Mouse (Mus musculus): ENCODE results near the gene Sept8. TPM values are rescaled to one million over a fixed set of nuclear protein-coding genes. Genes with fewer than 3 reads are reported as not detected.
A peak's percentile ranks its signal among the peaks of the same experiment; 100 is the strongest.

The Sept8 gene
- polyA plus RNA-seq, 1 experiment from 2014 or later, result 23.1 TPM

DNA sequence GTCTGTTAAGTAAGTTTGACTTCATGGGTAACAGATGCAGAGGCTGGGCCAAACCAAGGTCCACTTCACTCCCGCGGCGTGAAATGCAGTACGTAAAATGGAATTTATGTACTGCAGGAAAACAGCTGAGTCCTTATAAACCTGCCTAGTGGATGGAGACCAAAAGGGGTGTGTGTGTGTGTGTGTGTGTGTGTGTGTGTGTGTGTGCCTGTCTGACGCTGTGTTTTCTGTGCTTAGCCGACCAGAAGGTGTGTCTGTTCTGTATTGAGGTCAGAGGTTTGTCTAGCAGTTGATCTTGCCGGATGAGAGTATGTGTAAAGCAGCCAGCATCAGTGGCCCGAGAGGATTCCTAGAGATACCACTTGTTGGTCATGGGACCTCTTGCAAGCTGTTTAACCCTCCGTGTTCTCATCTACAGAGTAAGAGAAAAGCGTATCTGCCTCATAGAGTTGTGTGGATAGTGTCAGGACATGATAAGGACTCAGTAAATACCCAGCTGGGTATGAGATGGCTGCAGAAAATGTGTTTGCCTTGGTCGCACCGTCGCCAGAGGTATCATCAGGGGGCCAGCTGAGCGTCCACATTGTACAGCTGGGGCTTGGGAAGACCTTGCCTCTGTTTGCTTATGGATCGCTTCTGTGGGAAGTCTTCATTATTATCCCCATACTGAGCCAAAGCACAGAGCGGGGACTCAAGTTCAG is 2.2 kb downstream of the Sept8 start:
- Histone ChIP-seq H3K36me3 (no peaks in the 10 kb centered on the region), H3K4me1 (peaks cover 37% of the 10 kb centered on the region), H3K4me3 (peak overlapping the region; percentile 81), H3K27ac (replicated peaks) (no peak overlapping the region), H3K27me3 (no peaks in the 10 kb centered on the region), H3K4me2 (replicated peaks) (peak overlapping the region; percentile 73), H3K9ac (replicated peaks) (peak overlapping the region; percentile 77), H3K9me3 (no peaks in the 10 kb centered on the region)
- WGBS, result 49% methylated on average over 16 of the region's 16 CpGs
- ATAC-seq (replicated peaks), result no peak

DNA sequence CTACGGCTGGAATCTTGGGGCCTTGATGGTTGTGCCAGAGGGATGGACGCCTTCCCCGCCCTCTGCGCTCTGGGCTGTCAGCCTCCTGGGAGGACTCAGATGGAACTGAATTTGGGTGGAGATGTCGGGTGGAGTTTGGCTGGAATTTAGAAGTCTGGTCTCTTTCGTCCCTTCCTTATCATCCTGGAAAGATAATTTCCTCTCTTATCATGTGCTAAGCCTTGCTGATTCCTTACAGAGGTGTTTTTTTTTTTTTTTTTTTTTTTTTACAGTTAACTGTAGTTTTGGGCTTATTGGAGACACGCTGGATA is 2.7 kb downstream of the Sept8 start:
- no peaks in the 10 kb centered on the region for H3K27me3 ChIP-seq
- H3K36me3 ChIP-seq, result no peaks in the 10 kb centered on the region
- peaks cover 37% of the 10 kb centered on the region for H3K4me1 ChIP-seq
- ATAC-seq (replicated peaks), result no peak
- H3K4me2 ChIP-seq (replicated peaks), result peak overlapping the region; percentile 73; the same call in 1 of the 2 replicates
- no peak overlapping the region for H3K27ac ChIP-seq (replicated peaks)
- H3K9me3 ChIP-seq, result no peaks in the 10 kb centered on the region
- 88% methylated on average over 7 of the region's 7 CpGs for WGBS
- H3K4me3 ChIP-seq, result 0 out of 2 replicates have a peak overlapping the region, but pooled peaks have one; percentile 81
- 0 out of 2 replicates have a peak overlapping the region, but pooled peaks have one; percentile 77 for H3K9ac ChIP-seq (replicated peaks)

DNA sequence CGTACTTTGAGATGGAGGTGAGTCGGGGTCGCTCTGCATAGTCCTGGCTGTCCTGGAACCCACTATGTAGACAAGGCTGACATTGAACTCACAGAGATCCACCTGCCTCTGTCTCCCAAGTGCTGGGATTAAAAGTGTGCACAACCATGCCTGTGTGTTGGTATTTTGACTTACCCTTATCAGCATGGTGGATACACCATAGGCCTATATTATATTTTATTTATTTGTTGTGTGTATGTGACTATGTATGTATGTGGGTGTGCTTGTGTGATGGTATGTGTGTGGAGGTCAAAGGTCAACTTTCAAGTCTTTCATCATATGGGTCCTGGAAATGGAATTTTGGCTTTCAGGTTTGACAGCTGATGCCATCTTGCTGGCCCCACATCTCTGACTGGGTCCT is 3.3 kb downstream of the Sept8 start:
- Histone ChIP-seq H3K4me2 (replicated peaks) (no peak overlapping the region), H3K4me1 (peaks cover 37% of the 10 kb centered on the region), H3K36me3 (no peaks in the 10 kb centered on the region), H3K9me3 (no peaks in the 10 kb centered on the region), H3K27me3 (no peaks in the 10 kb centered on the region), H3K4me3 (no peak overlapping the region), H3K27ac (replicated peaks) (no peak overlapping the region), H3K9ac (replicated peaks) (no peak overlapping the region)
- no peak for ATAC-seq (replicated peaks)
- 94% methylated on average over 3 of the region's 3 CpGs for WGBS

DNA sequence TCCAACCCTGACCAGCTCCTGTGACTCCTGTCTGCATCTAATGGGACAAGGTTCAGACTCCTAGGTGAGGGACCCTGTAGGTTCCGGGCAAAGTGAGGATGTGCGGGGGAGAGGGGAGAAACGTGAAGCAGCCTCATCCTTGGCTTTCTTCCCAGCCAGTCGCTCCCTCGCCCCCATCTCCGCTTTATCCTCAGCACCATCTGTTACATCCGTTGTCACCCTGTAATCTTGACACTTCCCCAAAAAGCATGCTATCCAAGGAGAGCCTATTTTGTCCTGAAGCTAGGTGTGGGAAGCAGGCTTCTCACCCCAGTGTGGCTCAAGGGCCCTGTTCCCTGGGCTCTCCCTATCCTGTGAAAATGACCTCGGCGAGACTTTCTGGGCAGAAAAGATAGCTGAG is 3.9 kb downstream of the Sept8 start:
- WGBS, result 50% methylated on average over 9 of the region's 9 CpGs
- Histone ChIP-seq H3K36me3 (no peaks in the 10 kb centered on the region), H3K9me3 (no peaks in the 10 kb centered on the region), H3K4me3 (no peak overlapping the region), H3K27me3 (no peaks in the 10 kb centered on the region), H3K4me2 (replicated peaks) (no peak overlapping the region), H3K27ac (replicated peaks) (peak overlapping the region; percentile 24; the same call in 1 of the 2 replicates), H3K9ac (replicated peaks) (no peak overlapping the region), H3K4me1 (peaks cover 37% of the 10 kb centered on the region)
- no peak for ATAC-seq (replicated peaks)

DNA sequence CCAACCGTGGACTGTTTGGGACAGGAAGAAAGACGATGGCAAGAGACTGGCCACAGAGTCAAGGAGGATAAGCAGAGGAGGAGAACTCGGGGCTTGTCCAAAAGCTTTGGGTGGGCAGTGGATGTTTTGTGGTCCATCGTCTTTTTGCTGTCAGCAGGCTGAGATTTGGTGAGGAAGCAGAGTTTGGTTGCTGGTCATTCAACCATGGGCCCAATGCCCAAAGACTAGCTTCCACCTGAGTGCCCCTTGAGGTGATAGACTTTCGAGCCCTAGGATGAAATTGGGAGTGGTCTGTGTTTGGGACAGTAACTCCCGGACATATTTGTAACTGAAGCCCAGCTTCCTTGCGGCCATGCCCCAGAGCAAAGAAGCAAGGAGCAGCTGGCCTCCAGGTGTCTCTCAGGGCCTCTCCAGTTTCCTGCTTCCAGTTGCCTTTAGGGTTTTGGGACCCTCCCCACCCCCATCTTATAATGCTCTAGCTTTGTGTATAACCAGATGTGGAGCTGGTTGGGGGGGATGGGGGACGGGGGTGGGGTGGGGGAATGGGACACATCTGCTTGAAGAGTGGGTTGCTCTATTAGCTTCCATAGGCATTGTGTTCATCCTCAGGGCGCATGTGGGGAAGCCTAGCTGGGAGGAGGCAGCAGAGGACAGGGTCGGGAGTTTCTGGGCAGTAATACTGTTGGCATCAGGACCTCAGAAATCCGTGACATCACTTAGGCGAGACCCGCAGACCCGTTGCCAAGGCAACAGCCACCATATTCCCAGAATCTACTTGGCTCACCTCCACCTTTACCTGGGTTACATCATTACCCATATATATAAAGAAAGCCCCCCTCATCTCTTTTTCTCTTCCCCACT is 4.7 kb downstream of the Sept8 start:
- H3K4me3 ChIP-seq, result no peak overlapping the region
- no peak overlapping the region for H3K9ac ChIP-seq (replicated peaks)
- H3K36me3 ChIP-seq, result no peaks in the 10 kb centered on the region
- no peak overlapping the region for H3K4me2 ChIP-seq (replicated peaks)
- WGBS, result 86% methylated on average over 14 of the region's 14 CpGs
- H3K4me1 ChIP-seq, result peaks cover 40% of the 10 kb centered on the region
- H3K27ac ChIP-seq (replicated peaks), result peak overlapping the region; percentile 24; the same call in 1 of the 2 replicates
- ATAC-seq (replicated peaks), result no peak
- no peaks in the 10 kb centered on the region for H3K27me3 ChIP-seq
- no peaks in the 10 kb centered on the region for H3K9me3 ChIP-seq

DNA sequence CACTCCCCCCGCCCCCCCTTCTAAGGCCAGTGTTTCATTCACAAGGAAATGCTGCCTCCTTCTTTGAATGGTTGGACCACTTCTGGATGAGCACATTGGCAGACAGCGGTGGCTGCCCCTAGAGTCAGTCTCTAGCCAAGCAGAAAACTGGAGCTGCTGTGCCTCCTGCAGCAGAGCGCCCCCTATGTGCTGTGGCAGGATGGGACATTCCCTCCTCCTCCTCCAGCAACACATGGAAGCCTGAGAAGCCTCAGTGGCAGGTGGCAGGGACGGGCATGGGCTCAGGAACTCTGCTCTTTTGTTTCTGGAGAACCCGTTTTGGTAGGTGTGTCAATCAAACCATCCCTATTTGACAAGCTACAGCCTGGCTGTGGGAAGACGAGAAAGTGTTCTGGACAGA is 5.8 kb downstream of the Sept8 start:
- no peaks in the 10 kb centered on the region for H3K27me3 ChIP-seq
- no peak overlapping the region for H3K27ac ChIP-seq (replicated peaks)
- no peak overlapping the region for H3K9ac ChIP-seq (replicated peaks)
- WGBS, result 63% methylated on average over 6 of the region's 6 CpGs
- H3K36me3 ChIP-seq, result no peaks in the 10 kb centered on the region
- peaks cover 50% of the 10 kb centered on the region for H3K4me1 ChIP-seq
- H3K4me3 ChIP-seq, result no peak overlapping the region
- H3K4me2 ChIP-seq (replicated peaks), result no peak overlapping the region
- no peak for ATAC-seq (replicated peaks)
- H3K9me3 ChIP-seq, result no peaks in the 10 kb centered on the region

DNA sequence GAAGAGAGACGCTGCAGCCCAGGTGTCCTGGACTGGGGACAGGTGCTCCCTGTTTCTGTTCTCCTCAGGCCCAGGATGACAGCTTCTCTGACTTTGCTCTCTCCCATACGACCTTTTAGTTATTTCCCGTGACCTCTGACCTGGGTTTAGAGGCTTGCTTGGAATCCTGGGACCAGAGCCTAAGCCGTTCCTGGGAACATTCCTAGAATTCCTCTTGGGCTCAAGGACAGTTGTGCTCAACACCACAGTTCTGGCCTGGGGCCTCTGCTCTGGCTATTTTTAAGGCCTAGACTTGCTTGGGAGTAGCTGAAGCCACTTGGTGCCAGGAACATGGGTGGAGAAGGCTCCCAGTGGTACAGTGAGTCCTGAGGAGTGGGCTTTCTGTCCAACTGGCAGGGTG is 6.4 kb downstream of the Sept8 start:
- H3K27ac ChIP-seq (replicated peaks), result no peak overlapping the region
- H3K9ac ChIP-seq (replicated peaks), result no peak overlapping the region
- no peaks in the 10 kb centered on the region for H3K36me3 ChIP-seq
- no peak overlapping the region for H3K4me3 ChIP-seq
- peaks cover 44% of the 10 kb centered on the region for H3K4me1 ChIP-seq
- no peak overlapping the region for H3K4me2 ChIP-seq (replicated peaks)
- no peak for ATAC-seq (replicated peaks)
- no peaks in the 10 kb centered on the region for H3K27me3 ChIP-seq
- H3K9me3 ChIP-seq, result no peaks in the 10 kb centered on the region
- 57% methylated on average over 4 of the region's 4 CpGs for WGBS

DNA sequence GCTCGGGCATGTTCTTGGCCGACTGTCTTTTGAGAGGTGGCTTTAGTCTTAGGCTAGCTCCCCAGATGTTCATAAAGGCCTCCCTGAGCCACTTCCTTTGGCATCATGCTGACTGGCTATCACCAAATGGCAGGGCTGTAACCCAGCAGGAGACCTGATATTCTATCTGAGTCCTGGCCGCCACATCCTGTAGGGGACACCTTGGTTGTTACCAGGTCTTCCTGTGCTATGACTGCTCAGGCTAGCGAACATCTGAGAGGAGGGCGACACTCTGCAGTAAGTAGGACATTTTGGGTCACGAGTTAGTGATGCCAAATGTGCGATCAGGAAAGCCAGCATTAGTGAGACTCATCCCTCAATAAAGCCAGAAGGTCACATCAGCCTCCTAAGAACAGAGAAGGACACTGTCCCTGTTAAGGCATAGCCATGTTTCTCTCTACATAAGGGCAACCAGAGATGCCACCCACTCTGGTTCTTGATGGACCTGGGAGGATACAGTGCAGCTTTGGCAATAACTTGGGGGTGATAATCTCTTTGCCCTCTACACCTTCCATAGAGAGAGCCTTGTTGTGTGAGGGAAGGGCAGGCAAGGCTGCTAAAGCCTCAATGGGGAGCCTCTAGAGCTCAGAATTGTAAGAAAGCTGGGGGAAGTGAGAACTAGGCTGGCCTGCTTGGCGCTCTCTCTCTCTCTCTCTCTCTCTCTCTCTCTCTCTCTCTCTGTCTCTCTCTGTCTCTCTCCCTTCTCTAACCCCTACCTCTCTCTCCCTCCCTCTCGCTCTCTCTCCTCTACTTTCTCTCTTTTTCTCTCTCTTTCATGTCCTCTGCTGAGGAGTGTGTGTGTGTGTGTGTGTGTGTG is 9.6 kb downstream of the Sept8 start:
- Histone ChIP-seq H3K4me3 (no peak overlapping the region), H3K27me3 (no peaks in the 10 kb centered on the region), H3K9ac (replicated peaks) (no peak overlapping the region), H3K36me3 (peaks cover 7% of the 10 kb centered on the region), H3K4me2 (replicated peaks) (no peak overlapping the region), H3K4me1 (peaks cover 19% of the 10 kb centered on the region), H3K27ac (replicated peaks) (0 out of 2 replicates have a peak overlapping the region, but pooled peaks have one; percentile 29), H3K9me3 (no peaks in the 10 kb centered on the region)
- ATAC-seq (replicated peaks), result no peak
- 87% methylated on average over 9 of the region's 9 CpGs for WGBS

DNA sequence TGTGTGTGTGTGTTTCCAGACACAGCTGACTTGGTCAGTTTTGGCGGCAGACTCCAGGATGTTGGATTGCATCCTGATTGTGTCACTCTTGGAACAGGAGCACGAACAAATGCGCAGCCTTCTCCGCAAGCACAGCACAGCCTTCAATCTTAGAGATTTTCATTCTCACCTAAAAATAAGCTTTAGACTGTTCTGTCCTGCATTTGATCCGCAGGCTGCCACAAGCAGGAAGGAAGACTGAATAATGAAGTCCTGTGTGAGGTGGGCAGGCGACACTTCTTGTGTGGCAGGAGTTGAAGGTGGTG is 10.1 kb downstream of the Sept8 start:
- no peaks in the 10 kb centered on the region for H3K9me3 ChIP-seq
- H3K9ac ChIP-seq (replicated peaks), result no peak overlapping the region
- no peak overlapping the region for H3K4me2 ChIP-seq (replicated peaks)
- WGBS, result 55% methylated on average over 6 of the region's 6 CpGs
- 0 out of 2 replicates have a peak overlapping the region, but pooled peaks have one; percentile 29 for H3K27ac ChIP-seq (replicated peaks)
- peaks cover 11% of the 10 kb centered on the region for H3K36me3 ChIP-seq
- no peaks in the 10 kb centered on the region for H3K27me3 ChIP-seq
- no peak for ATAC-seq (replicated peaks)
- peaks cover 14% of the 10 kb centered on the region for H3K4me1 ChIP-seq
- no peak overlapping the region for H3K4me3 ChIP-seq

DNA sequence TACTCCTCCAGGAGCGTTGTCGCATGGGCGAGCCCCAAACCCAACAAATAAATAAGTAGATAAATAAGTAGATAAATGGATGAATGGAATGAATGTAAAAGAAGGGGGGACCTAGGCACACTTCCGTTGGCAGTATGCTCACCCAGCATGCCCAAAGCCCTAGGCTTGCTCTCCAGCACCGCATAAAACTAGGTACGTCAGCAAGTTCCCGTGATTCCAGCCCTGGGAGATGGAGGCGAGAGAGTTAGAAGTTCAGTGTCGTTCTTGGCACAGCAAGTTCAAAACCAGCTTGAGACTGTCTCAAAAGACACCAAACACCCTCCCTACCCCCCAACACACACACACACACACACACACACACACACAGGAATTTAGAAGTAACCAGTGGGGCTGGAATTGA is 10.9 kb downstream of the Sept8 start:
- Histone ChIP-seq H3K27ac (replicated peaks) (no peak overlapping the region), H3K27me3 (no peaks in the 10 kb centered on the region), H3K9ac (replicated peaks) (no peak overlapping the region), H3K4me2 (replicated peaks) (no peak overlapping the region), H3K9me3 (no peaks in the 10 kb centered on the region), H3K36me3 (peaks cover 18% of the 10 kb centered on the region), H3K4me1 (peaks cover 13% of the 10 kb centered on the region), H3K4me3 (no peak overlapping the region)
- ATAC-seq (replicated peaks), result no peak
- 85% methylated on average over 9 of the region's 9 CpGs for WGBS

DNA sequence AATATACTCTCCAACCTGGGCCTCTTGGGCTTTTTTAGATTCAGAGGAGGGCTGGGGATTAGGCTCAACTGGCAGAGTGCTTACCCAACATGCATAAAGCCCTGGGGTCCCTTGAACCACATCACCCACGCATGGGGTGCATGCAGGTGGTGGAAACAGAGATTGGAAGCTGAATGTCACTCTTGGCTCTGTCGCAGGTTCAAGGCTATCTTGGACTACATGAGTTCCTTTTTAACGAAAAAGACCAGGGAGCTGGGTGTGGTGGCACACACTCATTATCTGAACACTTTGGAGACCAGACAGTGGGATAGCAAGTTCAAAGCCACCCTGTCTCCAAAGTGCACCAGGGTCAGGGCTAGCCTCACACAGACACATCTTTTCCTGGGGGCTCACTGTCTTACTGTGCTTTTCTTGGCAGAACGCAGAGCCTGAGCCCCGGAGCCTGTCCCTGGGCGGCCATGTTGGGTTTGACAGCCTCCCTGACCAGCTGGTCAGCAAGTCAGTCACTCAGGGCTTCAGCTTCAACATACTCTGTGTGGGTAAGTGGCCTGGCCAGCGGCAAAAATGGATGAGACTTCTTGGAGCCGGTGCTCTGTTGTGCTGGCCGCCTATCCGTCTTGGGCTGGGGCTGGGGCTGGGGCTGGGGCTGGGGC is 12.6 kb downstream of the Sept8 start:
- Histone ChIP-seq H3K4me2 (replicated peaks) (no peak overlapping the region), H3K27me3 (no peaks in the 10 kb centered on the region), H3K36me3 (peaks cover 34% of the 10 kb centered on the region), H3K9me3 (no peaks in the 10 kb centered on the region), H3K4me1 (peaks cover 13% of the 10 kb centered on the region), H3K4me3 (no peak overlapping the region), H3K27ac (replicated peaks) (no peak overlapping the region), H3K9ac (replicated peaks) (no peak overlapping the region)
- 94% methylated on average over 10 of the region's 10 CpGs for WGBS
- ATAC-seq (replicated peaks), result no peak

All from forebrain, embryonic 15.5 days (tissue).